Mouse (Mus musculus): Measurements from ENCODE around the gene Dnpep.

The Dnpep gene

GRCm38 (mm10) chr1:75262969-75263951 lies 54.5 kb downstream of the Dnpep start:
- DNase-seq = peak; percentile 51 to 53

GRCm38 (mm10) chr1:75261278-75261677 lies 56.5 kb downstream of the Dnpep start:
- DNase-seq = peak in 1 of 2 experiments; percentile 58
